Mouse (Mus musculus) gastrocnemius, postnatal 10 days (tissue): ENCODE measurements around the gene Sertad4. TPM values are rescaled to one million over a fixed set of nuclear protein-coding genes. Genes with fewer than 3 reads are reported as not detected.

ENCODE experiments used
- DNase-seq: peaks from one replicate; pipeline ENCODE4 v3.0.0; 2021; ENCODE audit warnings: mixed read lengths
- long read RNA-seq, 2 experiments: library from polyadenylated mRNA; stranded (forward); transcript quantifications; one replicate each; pipeline ENCODE4 v2.0.0; 2021
- total RNA-seq, 2 experiments: library from RNA; stranded (reverse); gene quantifications; 2 replicates each; pipeline ENCODE4 v1.2.3; 2021

The Sertad4 gene
- total RNA-seq = 10 to 100 TPM; 11.4 to 17.5 TPM
- long read RNA-seq, experiment 1, transcript Sertad4-204 (4 exons, 3,350 nt) = major isoform, 15 of 21 reads
- long read RNA-seq, experiment 1, partial matches to known transcripts = 4 of 21 reads
- long read RNA-seq, experiment 1, other reads (novel, unspliced or antisense) = 2 of 21 reads
- long read RNA-seq, experiment 2, transcript Sertad4-204 (4 exons, 3,350 nt) = major isoform, 10 of 16 reads
- long read RNA-seq, experiment 2, partial matches to known transcripts = 0 of 16 reads
- long read RNA-seq, experiment 2, other reads (novel, unspliced or antisense) = 6 of 16 reads

- peak; percentile 67 for DNase-seq
These were observed at the start of gene Sertad4 for GRCm38 (mm10) chr1:192855474-192856230. TSS of gene Sertad4 (minus strand) at chr1:192855756.

DNA sequence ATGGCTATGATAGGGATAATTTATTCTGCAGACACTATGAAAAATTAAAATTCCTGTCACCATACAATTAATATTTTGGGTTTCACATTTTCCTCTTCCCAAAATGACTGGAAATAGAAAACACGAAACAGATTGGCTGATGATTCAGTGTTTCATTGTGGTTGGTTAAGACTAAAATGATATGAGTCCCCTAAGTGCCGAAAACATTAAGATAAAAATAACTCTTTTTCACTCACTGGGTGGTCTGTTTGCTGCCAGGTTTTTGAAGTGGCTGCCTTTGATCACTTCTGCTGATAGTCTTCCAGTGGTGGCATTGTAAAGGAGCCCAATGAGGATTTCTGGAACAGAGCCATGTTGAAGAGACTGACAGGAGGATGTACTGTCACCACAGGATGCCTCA lies 46.0 kb upstream of the Sertad4 start:
- DNase-seq = no peak

- DNase-seq = no peak
These were observed 45.4 kb upstream of the Sertad4 start for GRCm38 (mm10) chr1:192900913-192901312.

- DNase-seq = no peak
These were observed 43.2 kb upstream of the Sertad4 start for GRCm38 (mm10) chr1:192898742-192899141.

DNA sequence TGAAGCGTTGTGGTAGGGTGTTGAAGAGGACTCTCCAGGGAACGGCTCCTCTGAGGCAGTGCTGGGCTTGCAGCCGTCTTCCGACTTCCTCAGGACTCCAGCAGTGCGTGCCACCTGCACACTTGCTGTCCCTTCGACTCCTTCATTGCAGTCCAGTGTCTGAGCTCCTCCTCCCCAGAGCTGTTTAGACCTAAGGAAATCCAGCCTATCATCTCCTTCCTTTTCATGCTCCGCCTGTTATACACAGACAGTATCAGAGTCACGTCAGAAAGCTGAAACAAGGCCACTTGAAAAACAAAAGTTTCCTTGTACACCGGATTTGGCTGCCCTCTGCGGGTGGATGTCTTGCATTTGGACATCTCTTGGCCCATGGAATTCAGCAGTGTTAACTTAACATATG lies 41.7 kb upstream of the Sertad4 start:
- DNase-seq = no peak

DNA sequence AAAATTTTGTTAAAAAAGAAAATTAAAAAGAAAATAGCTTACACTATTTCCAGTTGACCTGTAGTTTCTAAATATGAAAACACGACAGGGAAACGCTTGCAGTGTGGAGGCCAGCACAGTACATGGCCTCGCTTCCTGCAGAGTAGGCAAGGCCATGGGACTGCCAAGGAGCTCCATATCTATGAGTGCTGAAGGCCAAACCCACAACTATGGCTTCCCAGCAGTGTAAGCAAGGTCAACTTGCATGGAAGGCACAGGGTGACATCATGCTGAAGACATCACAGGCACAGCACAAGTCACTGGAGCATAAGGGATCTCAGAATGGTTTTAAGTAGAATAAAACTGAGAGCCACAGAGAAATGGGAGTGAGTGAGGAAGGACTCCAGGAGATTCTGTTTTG lies 40.5 kb upstream of the Sertad4 start:
- DNase-seq = no peak

DNA sequence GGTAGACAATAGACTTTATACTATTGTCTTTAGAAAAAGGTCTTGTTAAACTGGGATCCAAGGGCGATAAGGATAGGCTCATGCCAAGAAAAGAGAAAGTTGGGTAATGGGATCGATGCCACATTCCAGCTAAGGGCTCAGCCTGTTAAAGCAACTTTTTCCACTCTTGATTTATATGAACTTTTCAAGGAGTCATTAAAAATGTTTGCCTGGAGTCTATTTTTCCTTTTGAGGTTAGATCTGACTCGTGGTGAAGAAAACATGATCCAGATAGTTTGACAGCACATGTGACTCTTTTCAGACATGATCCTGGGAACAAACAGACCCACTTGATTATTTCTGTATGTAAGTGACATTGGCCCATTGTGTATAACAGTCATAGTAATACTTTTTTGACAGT lies 35.2 kb upstream of the Sertad4 start:
- no peak for DNase-seq

- no peak for DNase-seq
These were observed 27.2 kb upstream of the Sertad4 start for GRCm38 (mm10) chr1:192882617-192883295.

GRCm38 (mm10) chr1:192880130-192880529 lies 24.6 kb upstream of the Sertad4 start:
- no peak for DNase-seq

DNA sequence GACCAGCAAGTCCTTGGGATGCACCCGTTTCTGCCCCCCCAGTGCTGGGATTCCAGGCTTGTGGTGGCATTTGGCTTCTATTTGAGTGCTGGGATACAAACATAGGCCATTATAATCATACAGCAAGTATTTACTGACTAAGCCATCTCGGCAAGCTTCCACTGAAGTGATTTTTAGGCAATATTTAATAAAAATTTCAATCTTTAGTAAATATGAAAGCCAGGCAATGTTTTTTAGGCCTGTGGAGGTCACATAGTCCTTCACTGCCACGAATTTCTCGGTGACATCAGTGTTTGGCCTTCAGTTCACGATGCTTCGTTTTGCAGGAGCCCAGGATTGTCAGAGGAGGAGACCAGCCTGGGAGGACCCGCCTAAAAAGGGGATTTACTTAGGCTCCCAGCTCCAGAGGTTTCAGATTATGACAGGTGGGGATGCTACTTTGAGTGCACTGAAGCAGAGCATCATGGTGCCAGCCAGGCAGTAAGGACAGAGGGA lies 23.6 kb upstream of the Sertad4 start:
- no peak for DNase-seq

GRCm38 (mm10) chr1:192872841-192873240 lies 17.3 kb upstream of the Sertad4 start:
- DNase-seq = no peak

DNA sequence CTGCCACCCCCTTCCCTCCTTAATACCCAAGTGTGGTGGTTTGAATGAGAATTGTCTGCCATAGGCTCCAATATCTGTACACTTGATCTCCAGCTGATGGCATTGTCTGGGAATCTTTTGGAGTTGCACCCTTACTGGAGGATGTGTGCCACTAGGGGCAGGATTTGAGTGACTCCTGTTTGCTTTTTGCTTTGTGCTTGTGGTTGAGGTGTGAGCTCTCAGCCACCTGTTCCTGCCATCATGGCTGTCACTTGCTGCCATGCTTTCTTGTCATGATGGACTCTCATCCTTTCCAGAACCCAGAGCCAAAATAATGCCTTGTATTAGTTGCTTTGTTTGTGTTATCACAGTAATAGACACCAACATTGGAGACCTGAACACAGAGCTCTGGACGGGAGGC lies 14.2 kb upstream of the Sertad4 start:
- no peak for DNase-seq

GRCm38 (mm10) chr1:192864440-192864839 lies 8.9 kb upstream of the Sertad4 start:
- DNase-seq = no peak

GRCm38 (mm10) chr1:192861305-192861960 lies 5.9 kb upstream of the Sertad4 start:
- no peak for DNase-seq

DNA sequence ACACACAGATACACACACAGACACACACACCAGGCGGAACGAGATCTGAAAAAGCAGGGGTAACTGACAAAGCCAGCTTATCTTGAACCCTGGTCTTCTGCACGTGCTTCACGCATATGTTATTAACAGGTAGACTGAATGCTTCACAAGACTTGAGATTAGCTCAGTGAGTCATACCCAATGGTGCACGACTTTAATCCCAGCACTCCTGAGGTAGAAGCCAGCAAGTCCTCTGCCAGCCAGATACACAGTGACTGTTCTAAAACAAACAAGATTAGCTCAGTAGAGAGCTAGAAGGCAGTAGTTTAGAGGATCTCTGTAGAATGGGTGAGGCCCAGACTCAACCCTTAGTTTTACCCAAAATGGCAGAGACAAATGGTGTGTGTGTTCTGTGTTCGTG lies 4.7 kb upstream of the Sertad4 start:
- DNase-seq = no peak

- no peak for DNase-seq
These were observed 2.0 kb upstream of the Sertad4 start for GRCm38 (mm10) chr1:192857582-192857981.

DNA sequence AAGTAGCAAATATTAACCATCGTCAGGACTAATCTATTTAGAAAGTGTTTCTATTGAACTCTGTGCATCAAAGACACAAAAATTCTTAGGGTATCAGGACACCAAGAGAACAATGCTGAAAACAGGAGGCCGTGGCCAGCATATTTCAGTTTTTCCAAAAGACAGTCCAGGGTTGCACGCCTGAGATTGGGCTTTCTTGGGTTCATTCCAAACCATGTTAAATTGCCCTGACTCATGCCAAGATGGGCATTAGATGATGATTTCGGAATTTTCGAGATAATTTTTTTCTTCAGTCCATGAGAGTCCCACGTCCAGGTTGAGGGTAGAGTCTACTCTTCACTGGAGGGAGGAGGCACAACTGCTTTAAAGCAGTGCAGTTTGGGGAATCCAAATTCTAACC lies 1.4 kb upstream of the Sertad4 start:
- DNase-seq = no peak

DNA sequence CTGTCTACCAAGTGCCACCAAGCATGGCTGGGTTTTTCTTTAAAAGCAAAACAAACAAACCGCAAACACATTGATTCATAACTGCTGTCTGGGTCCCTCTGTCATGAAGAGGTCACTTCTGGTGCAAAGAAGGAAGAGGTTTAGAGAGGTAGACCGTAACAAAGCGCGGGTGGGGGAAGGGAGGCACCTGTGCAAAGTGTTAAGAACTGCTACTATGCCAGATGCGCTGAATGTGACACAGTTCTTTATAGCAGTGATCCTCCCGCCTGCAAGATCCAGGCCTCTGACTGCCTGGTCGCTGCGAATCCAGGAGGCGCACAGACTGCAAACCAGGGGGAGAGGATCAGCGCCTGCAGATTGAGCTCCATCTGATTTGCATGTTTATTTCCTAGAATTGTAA lies 855 bp upstream of the Sertad4 start:
- DNase-seq = no peak

DNA sequence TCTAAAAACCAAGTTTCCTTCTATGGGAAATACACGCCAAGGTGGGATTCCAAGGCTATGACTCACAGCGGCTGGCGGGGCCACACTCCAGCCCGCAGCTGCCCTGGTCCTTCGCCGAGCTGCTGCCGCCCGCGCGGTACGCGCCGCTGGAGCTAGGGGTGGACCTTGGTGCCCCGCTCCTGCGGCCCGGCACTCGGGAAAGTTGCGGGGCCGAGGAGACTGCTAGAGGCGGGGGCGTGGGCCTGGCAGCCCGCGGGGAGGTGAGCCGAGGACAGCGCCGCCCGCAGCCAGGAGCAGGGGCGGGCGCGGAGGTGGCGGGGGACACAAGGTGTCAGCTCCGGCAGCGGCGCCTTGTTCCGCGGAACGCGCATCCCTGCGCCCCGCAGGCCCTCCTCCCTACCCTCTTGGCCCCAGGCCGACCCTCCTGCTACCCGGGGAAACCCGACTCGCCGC lies 711 bp downstream of the Sertad4 start:
- peak; percentile 65 for DNase-seq

DNA sequence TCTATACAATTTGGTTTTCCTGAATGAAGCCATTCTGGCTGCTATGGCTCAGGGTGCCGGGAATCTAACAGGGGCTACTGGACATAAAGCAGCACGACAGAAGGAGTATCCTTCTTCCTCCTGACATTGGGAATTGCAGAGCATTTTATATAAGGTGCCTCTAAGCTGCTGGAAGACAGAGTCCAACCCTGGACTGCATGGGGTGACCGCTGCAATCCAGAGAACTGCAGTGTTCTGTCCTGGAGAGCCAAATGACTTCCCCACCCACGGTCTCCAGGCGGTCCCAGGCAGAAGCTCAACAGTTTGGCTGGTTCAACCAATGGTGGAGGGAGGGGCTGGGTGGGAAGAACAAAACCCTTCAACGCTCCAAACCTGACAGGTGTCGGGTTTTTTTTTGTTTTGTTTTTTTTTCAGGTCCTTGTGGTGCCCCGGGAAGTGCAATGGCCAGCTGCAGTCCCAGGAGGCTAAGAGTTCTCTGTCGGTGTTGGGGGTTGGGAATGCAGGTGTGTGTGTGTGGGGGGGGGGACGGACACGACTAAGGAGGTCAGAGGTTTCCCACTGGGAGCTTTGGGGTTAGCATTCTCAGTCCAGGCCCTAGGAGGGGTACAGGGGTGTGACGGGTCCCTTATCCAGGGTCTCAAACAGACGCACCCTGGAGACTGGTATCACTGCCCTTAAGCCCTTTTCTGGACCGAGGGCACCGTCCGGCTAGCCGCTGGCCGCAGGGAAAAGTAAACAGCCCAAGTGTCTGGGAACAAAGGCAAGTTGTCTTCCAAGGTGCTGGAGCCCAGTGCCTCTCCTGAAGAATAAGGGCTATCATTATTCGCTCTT lies 1.4 kb downstream of the Sertad4 start:
- no peak for DNase-seq

DNA sequence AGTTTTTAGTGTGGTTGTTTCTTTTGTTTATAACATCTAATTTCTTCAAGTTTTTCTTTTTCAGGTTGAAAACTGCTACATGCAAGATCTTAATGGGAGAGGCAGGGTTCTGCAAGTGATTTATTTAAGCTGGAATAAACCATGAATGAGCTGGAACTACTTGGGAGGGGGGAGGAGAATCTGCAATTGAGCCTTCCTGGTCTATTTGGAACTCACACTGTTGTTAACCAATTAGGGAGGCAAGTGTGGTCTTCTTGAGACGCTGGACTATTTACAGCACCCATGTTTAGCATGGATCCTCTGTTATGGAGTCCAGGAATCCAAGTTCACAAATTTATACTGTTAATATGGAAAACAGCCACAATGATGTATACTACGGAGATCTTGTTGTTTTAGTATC lies 2.1 kb downstream of the Sertad4 start:
- no peak for DNase-seq

GRCm38 (mm10) chr1:192852047-192852446 lies 3.5 kb downstream of the Sertad4 start:
- DNase-seq = no peak
